Mouse (Mus musculus) spleen, adult 18-20 months (tissue): ENCODE measurements around the gene Dntt.

Experiments
- DNase-seq, 2 experiments: peaks; one replicate each; pipeline ENCODE4 v3.0.0; 2022; ENCODE audit warnings: mixed read lengths in 2 of 2

Gene Dntt

GRCm38 (mm10) chr19:41029219-41029618, at the start of gene Dntt:
Gene Dntt (plus strand): TSS chr19:41029275.
- no peak for DNase-seq

- DNase-seq: no peak
These were observed 48.4 kb upstream of the Dntt start for GRCm38 (mm10) chr19:40980671-40981070.

GRCm38 (mm10) chr19:40984536-40984935, 44.5 kb upstream of the Dntt start:
- DNase-seq: no peak

GRCm38 (mm10) chr19:40988856-40989255, 40.2 kb upstream of the Dntt start:
- DNase-seq: no peak

GRCm38 (mm10) chr19:40989961-40990600, 39.0 kb upstream of the Dntt start:
- no peak for DNase-seq

- no peak for DNase-seq
These were observed 38.2 kb upstream of the Dntt start for GRCm38 (mm10) chr19:40990781-40991343.

- DNase-seq: no peak
These were observed 37.4 kb upstream of the Dntt start for GRCm38 (mm10) chr19:40991626-40992025.

- DNase-seq: no peak
These were observed 37.0 kb upstream of the Dntt start for GRCm38 (mm10) chr19:40992096-40992495.

GRCm38 (mm10) chr19:40992517-40993044, 36.5 kb upstream of the Dntt start:
- DNase-seq: no peak

- DNase-seq: no peak
These were observed 35.7 kb upstream of the Dntt start for GRCm38 (mm10) chr19:40993356-40993755.

- DNase-seq: peak; percentile 77 to 84
These were observed 35.0 kb upstream of the Dntt start, which contains the start of gene Blnk for GRCm38 (mm10) chr19:40994057-40994585. Gene Blnk (minus strand): TSS chr19:40994535.

GRCm38 (mm10) chr19:40994911-40995310, 34.2 kb upstream of the Dntt start:
- no peak for DNase-seq

GRCm38 (mm10) chr19:40995449-40996401, 33.4 kb upstream of the Dntt start:
- peak; percentile 51 to 56 for DNase-seq

- DNase-seq: no peak
These were observed 32.4 kb upstream of the Dntt start for GRCm38 (mm10) chr19:40996722-40997121.

GRCm38 (mm10) chr19:40998469-40999170, 30.5 kb upstream of the Dntt start:
- no peak for DNase-seq

- DNase-seq: no peak
These were observed 29.5 kb upstream of the Dntt start for GRCm38 (mm10) chr19:40999569-40999968.

- no peak for DNase-seq
These were observed 25.3 kb upstream of the Dntt start for GRCm38 (mm10) chr19:41003694-41004315.

GRCm38 (mm10) chr19:41006621-41007020, 22.5 kb upstream of the Dntt start:
- DNase-seq: no peak

GRCm38 (mm10) chr19:41007326-41007725, 21.7 kb upstream of the Dntt start:
- no peak for DNase-seq

GRCm38 (mm10) chr19:41007733-41008132, 21.3 kb upstream of the Dntt start:
- no peak for DNase-seq

- DNase-seq: no peak
These were observed 20.2 kb upstream of the Dntt start for GRCm38 (mm10) chr19:41008674-41009395.
